Mouse (Mus musculus) embryonic facial prominence, embryonic 11.5 days (tissue): ENCODE measurements at regions not wholly inside any gene's neighbourhood (a gene's known extent, or its start where the extent isn't known, plus 50 kb on each side); places are given as distances from the start of the nearest gene placed in this dataset.
A peak's percentile ranks its signal among the peaks of the same experiment; 100 is the strongest.

Experiments used
- ATAC-seq: fragments of 200-750 bp; cut with Nextera tagmentation; replicated peaks from 2 replicates; pipeline ENCODE4 v1.8.0; 2017; ENCODE audit warnings: low read depth; ENCODE audit not compliant: insufficient number of reproducible peaks, low FRiP score, low TSS enrichment
- DNase-seq: peaks from one replicate; pipeline ENCODE4 v3.0.0-alpha.2; 2015; ENCODE audit warnings: low spot score
- H3K27ac ChIP-seq: fragments of 300-500 bp; sonication (generic); replicated peaks from 2 replicates; pipeline ENCODE4 v1.5.1; 2014; ENCODE audit warnings: mild to moderate bottlenecking, low read depth, low read length, control low read depth
- H3K27me3 ChIP-seq: fragments of 300-500 bp; sonication (generic); 2 replicates; pipeline ENCODE4 v1.6.1; 2014; ENCODE audit warnings: mild to moderate bottlenecking, low read length, moderate library complexity, mixed read lengths; ENCODE audit not compliant: control insufficient read depth, insufficient read depth
- H3K36me3 ChIP-seq: fragments of 300-500 bp; sonication (generic); replicated peaks from 2 replicates; pipeline ENCODE4 v1.6.1; 2014; ENCODE audit warnings: low read depth, mild to moderate bottlenecking, low read length, moderate library complexity, mixed read lengths; ENCODE audit not compliant: control insufficient read depth, insufficient read depth
- H3K4me1 ChIP-seq: fragments of 300-500 bp; sonication (generic); 2 replicates; pipeline ENCODE4 v1.6.1; 2014; ENCODE audit warnings: low read length, mixed read lengths; ENCODE audit not compliant: control insufficient read depth, insufficient read depth
- H3K4me2 ChIP-seq: fragments of 300-500 bp; sonication (generic); 2 replicates; pipeline ENCODE4 v1.6.1; 2014; ENCODE audit warnings: low read depth, mild to moderate bottlenecking, control low read depth, low read length, moderate library complexity
- H3K4me3 ChIP-seq: fragments of 300-500 bp; sonication (generic); 2 replicates; pipeline ENCODE4 v1.5.1; 2014; ENCODE audit warnings: low read depth, low read length, control low read depth
- H3K9ac ChIP-seq: fragments of 300-500 bp; sonication (generic); replicated peaks from 2 replicates; pipeline ENCODE4 v1.6.1; 2014; ENCODE audit warnings: mild to moderate bottlenecking, control low read depth, low read length
- H3K9me3 ChIP-seq: fragments of 300-500 bp; sonication (generic); replicated peaks from 2 replicates; pipeline ENCODE4 v1.6.1; 2016; ENCODE audit warnings: mild to moderate bottlenecking, low read length, inconsistent platforms, mixed read lengths; ENCODE audit not compliant: control insufficient read depth
- WGBS: fragments of 180-500 bp; shearing (Covaris S2); extraction: QIAGEN DNeasy Blood & Tissue Kit; methylation state at CpG from one replicate; pipeline ENCODE4 v1.1.7; 2014; 5-methylcytosine and 5-hydroxymethylcytosine counted together

- Histone ChIP-seq H3K4me2 (no peak overlapping the region), H3K9ac (no peak overlapping the region), H3K4me3 (no peak overlapping the region), H3K9me3 (no peaks in the 10 kb centered on the region), H3K4me1 (no peaks in the 10 kb centered on the region), H3K27ac (no peak overlapping the region), H3K27me3 (no peaks in the 10 kb centered on the region), H3K36me3 (no peaks in the 10 kb centered on the region)
- 79% methylated on average over 9 of the region's 9 CpGs for WGBS
- no peak for ATAC-seq
- no peak for DNase-seq
Observed at GRCm38 (mm10) chr15:19094061-19094810, 275.5 kb downstream of the Cdh10 start.

- H3K27me3 ChIP-seq, result no peaks in the 10 kb centered on the region
- 15% methylated on average over 1 of the region's 1 CpGs for WGBS
- no peak overlapping the region for H3K9ac ChIP-seq
- H3K4me3 ChIP-seq, result no peak overlapping the region
- ATAC-seq, result no peak
- no peak overlapping the region for H3K4me2 ChIP-seq
- H3K4me1 ChIP-seq, result no peaks in the 10 kb centered on the region
- peak; percentile 37 for DNase-seq
- H3K36me3 ChIP-seq, result no peaks in the 10 kb centered on the region
- H3K27ac ChIP-seq, result no peak overlapping the region
- H3K9me3 ChIP-seq, result no peaks in the 10 kb centered on the region
Observed at GRCm38 (mm10) chr15:19114951-19115350, 296.2 kb downstream of the Cdh10 start.

- no peaks in the 10 kb centered on the region for H3K9me3 ChIP-seq
- 79% methylated on average over 2 of the region's 2 CpGs for WGBS
- no peak overlapping the region for H3K27ac ChIP-seq
- H3K36me3 ChIP-seq, result no peaks in the 10 kb centered on the region
- no peak overlapping the region for H3K9ac ChIP-seq
- H3K4me2 ChIP-seq, result no peak overlapping the region
- no peaks in the 10 kb centered on the region for H3K27me3 ChIP-seq
- no peak overlapping the region for H3K4me3 ChIP-seq
- DNase-seq, result no peak
- ATAC-seq, result no peak
- no peaks in the 10 kb centered on the region for H3K4me1 ChIP-seq
Observed at GRCm38 (mm10) chr15:19118995-19119394, 300.2 kb downstream of the Cdh10 start.

GRCm38 (mm10) chr15:19127454-19127853, 308.7 kb downstream of the Cdh10 start:
- Histone ChIP-seq H3K9ac (no peak overlapping the region), H3K36me3 (no peaks in the 10 kb centered on the region), H3K27me3 (no peaks in the 10 kb centered on the region), H3K4me2 (no peak overlapping the region), H3K9me3 (no peaks in the 10 kb centered on the region), H3K4me1 (no peaks in the 10 kb centered on the region), H3K27ac (no peak overlapping the region), H3K4me3 (no peak overlapping the region)
- ATAC-seq (no peak), DNase-seq (no peak)

GRCm38 (mm10) chr15:19129316-19129715, 310.6 kb downstream of the Cdh10 start:
- H3K4me2 ChIP-seq, result no peak overlapping the region
- H3K9ac ChIP-seq, result no peak overlapping the region
- H3K27me3 ChIP-seq, result no peaks in the 10 kb centered on the region
- DNase-seq, result no peak
- WGBS, result 89% methylated on average over 1 of the region's 1 CpGs
- ATAC-seq, result no peak
- H3K9me3 ChIP-seq, result no peaks in the 10 kb centered on the region
- H3K27ac ChIP-seq, result no peak overlapping the region
- H3K4me3 ChIP-seq, result no peak overlapping the region
- no peaks in the 10 kb centered on the region for H3K36me3 ChIP-seq
- no peaks in the 10 kb centered on the region for H3K4me1 ChIP-seq

GRCm38 (mm10) chr15:19153682-19154081, 334.9 kb downstream of the Cdh10 start:
- Histone ChIP-seq H3K4me2 (no peak overlapping the region), H3K27me3 (no peaks in the 10 kb centered on the region), H3K4me3 (no peak overlapping the region), H3K9me3 (no peaks in the 10 kb centered on the region), H3K4me1 (no peaks in the 10 kb centered on the region), H3K9ac (no peak overlapping the region), H3K27ac (no peak overlapping the region), H3K36me3 (no peaks in the 10 kb centered on the region)
- DNase-seq, result no peak
- no peak for ATAC-seq

GRCm38 (mm10) chr15:19162119-19162888, 343.6 kb downstream of the Cdh10 start:
- DNase-seq (no peak), ATAC-seq (no peak)
- Histone ChIP-seq H3K36me3 (no peaks in the 10 kb centered on the region), H3K4me2 (no peak overlapping the region), H3K4me3 (no peak overlapping the region), H3K9ac (no peak overlapping the region), H3K27ac (no peak overlapping the region), H3K4me1 (no peaks in the 10 kb centered on the region), H3K27me3 (no peaks in the 10 kb centered on the region), H3K9me3 (no peaks in the 10 kb centered on the region)
- 81% methylated on average over 6 of the region's 6 CpGs for WGBS

GRCm38 (mm10) chr15:19175470-19175869, 356.7 kb downstream of the Cdh10 start:
- ATAC-seq (no peak), DNase-seq (no peak)
- Histone ChIP-seq H3K27me3 (no peaks in the 10 kb centered on the region), H3K9ac (no peak overlapping the region), H3K36me3 (no peaks in the 10 kb centered on the region), H3K4me2 (no peak overlapping the region), H3K27ac (no peak overlapping the region), H3K4me3 (no peak overlapping the region), H3K9me3 (no peaks in the 10 kb centered on the region), H3K4me1 (no peaks in the 10 kb centered on the region)
- WGBS, result 74% methylated on average over 4 of the region's 4 CpGs
